Mouse (Mus musculus): ENCODE measurements at regions not wholly inside any gene's neighbourhood (a gene's known extent, or its start where the extent isn't known, plus 50 kb on each side); places are given as distances from the start of the nearest gene placed in this dataset.

DNA sequence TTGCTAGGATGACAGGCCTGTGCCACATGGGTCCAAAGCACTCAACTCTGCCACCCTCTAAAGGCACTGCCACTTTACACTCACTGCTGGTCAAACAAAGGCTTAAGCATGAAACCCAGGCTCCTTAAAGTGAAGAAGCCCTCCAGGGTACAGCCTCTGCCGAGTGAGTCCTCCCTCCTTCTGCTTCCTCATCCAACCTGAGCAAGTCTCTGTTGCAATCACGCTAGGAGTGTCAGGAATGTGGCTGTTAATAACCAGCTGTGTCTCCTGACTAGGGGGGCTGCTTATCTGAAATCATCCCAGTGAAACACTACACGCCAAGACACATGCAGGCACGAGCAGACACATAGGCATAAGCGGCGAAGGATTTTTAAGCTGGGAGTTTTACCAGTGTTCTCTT is 99.2 kb upstream of the Jarid2 start:
- TF ChIP-seq CTCF (IDR thresholded peaks at IDR 0.05; ENCODE audit: extremely low read depth, insufficient read length, insufficient replicate concordance, low read depth, low read length) (no peak), POLR2A (IDR thresholded peaks at IDR 0.05; ENCODE audit: low read depth, low read length) (no peak)

Data from small intestine, adult 2 months (tissue).